Mouse (Mus musculus) embryo, embryonic 11.5 days (tissue): ENCODE measurements around the gene Cfap44.
A peak's percentile ranks its signal among the peaks of the same experiment; 100 is the strongest.
"Not testable (repeated sequence)": the region's sequence is repeated elsewhere in the genome, so short reads cannot be mapped to it uniquely, and the experiment has no call there.

Source experiments
- DNase-seq: peaks from one replicate; pipeline ENCODE4 v3.0.0-alpha.2; 2012; ENCODE audit warnings: low read depth, low spot score

Gene Cfap44

GRCm38 (mm10) chr16:44428456-44428855 is 33.9 kb downstream of the Cfap44 start:
- DNase-seq = no peak

- no peak for DNase-seq
Observed at GRCm38 (mm10) chr16:44430021-44430420, 35.4 kb downstream of the Cfap44 start.

GRCm38 (mm10) chr16:44434931-44435330 is 40.3 kb downstream of the Cfap44 start:
- no peak for DNase-seq

- no peak for DNase-seq
Observed at GRCm38 (mm10) chr16:44435481-44435880, 40.9 kb downstream of the Cfap44 start.

- not testable (repeated sequence) for DNase-seq
Observed at GRCm38 (mm10) chr16:44441913-44442312, 47.3 kb downstream of the Cfap44 start.

- no peak for DNase-seq
Observed at GRCm38 (mm10) chr16:44457858-44458257, 63.3 kb downstream of the Cfap44 start.

GRCm38 (mm10) chr16:44458826-44459225 is 64.2 kb downstream of the Cfap44 start:
- no peak for DNase-seq

- no peak for DNase-seq
Observed at GRCm38 (mm10) chr16:44460922-44461321, 66.3 kb downstream of the Cfap44 start.

GRCm38 (mm10) chr16:44475281-44475680 is 80.7 kb downstream of the Cfap44 start:
- no peak for DNase-seq

- no peak for DNase-seq
Observed at GRCm38 (mm10) chr16:44475682-44476375, 81.2 kb downstream of the Cfap44 start.

- no peak for DNase-seq
Observed at GRCm38 (mm10) chr16:44478767-44479166, 84.2 kb downstream of the Cfap44 start.

- DNase-seq = no peak
Observed at GRCm38 (mm10) chr16:44479852-44480251, 85.3 kb downstream of the Cfap44 start.

- no peak for DNase-seq
Observed at GRCm38 (mm10) chr16:44480616-44481015, 86.0 kb downstream of the Cfap44 start.

- DNase-seq = no peak
Observed at GRCm38 (mm10) chr16:44481599-44482593, 87.3 kb downstream of the Cfap44 start.

- DNase-seq = peak; percentile 62
Observed at GRCm38 (mm10) chr16:44484079-44484478, 89.5 kb downstream of the Cfap44 start.

- DNase-seq = no peak
Observed at GRCm38 (mm10) chr16:44484831-44485230, 90.2 kb downstream of the Cfap44 start.

- no peak for DNase-seq
Observed at GRCm38 (mm10) chr16:44485691-44486090, 91.1 kb downstream of the Cfap44 start.

- DNase-seq = no peak
Observed at GRCm38 (mm10) chr16:44486612-44487011, 92.0 kb downstream of the Cfap44 start.

- DNase-seq = no peak
Observed at GRCm38 (mm10) chr16:44487194-44487593, 92.6 kb downstream of the Cfap44 start.

GRCm38 (mm10) chr16:44491051-44491450 is 96.5 kb downstream of the Cfap44 start:
- DNase-seq = no peak

- DNase-seq = no peak
Observed at GRCm38 (mm10) chr16:44492151-44492550, 97.6 kb downstream of the Cfap44 start.

- DNase-seq = no peak
Observed at GRCm38 (mm10) chr16:44492706-44493105, 98.1 kb downstream of the Cfap44 start.

- DNase-seq = no peak
Observed at GRCm38 (mm10) chr16:44493868-44494267, 99.3 kb downstream of the Cfap44 start.
